Mouse (Mus musculus): ENCODE measurements around the gene Ksr1.

DNA sequence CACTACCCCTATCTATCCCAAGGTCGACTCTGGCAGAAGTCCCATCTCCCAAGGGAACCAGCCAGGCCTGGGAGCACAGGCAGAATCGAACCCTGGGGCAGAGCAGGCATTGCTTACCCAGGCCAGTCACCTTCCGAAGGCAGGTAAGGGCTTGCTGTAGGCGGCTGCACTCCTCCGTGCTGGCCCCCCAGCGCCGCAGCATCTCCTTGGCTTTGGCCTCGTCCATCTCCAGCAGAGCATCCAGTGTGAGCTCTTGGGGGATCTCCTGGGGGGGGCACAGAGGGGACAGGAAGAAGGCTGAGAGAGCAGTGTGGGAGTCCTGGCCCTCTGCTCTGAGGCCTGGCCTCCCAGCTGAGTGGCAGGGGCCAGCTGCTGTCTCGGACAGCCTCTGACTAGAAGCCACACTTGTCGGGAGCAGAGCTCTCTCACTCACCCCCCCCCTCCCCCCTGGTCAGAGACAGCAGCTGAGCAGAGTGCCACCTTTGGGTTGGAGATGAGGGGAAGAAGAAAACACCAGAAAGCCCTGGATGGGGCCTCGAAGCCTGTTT, 99.0 kb downstream of the Ksr1 start:
- TF ChIP-seq CTCF (IDR thresholded peaks at IDR 0.05; ENCODE audit: low read depth, low read length) (no peak), POLR2A (IDR thresholded peaks at IDR 0.05; ENCODE audit: extremely low read depth, insufficient read depth, low read length) (no peak)

All from liver, adult 2 months (tissue).